Mouse (Mus musculus): Measurements from ENCODE around the gene Pla2g5. TPM values are rescaled to one million over a fixed set of nuclear protein-coding genes. Genes with fewer than 3 reads are reported as not detected.

Gene Pla2g5
- polyA plus RNA-seq, 1 experiment from 2014 or later = 0.32 TPM

Other genes starting within 250 kb of the Pla2g5 start
- 0.04 and 0.28 TPM in 2 replicates for gene Vwa5b1, start 227.6 kb downstream of the Pla2g5 start, polyA plus RNA-seq (2014; fragmentation: Nextera tagmentation; extraction: Ambion mirVana)
- 0.14 TPM in 1 of 2 replicates, not detected in the other for gene Pla2g2c, start 138.7 kb downstream of the Pla2g5 start, polyA plus RNA-seq (2014; fragmentation: Nextera tagmentation; extraction: Ambion mirVana)
- 0.97 and 1.3 TPM in 2 replicates for gene Ubxn10, start 126.3 kb downstream of the Pla2g5 start, polyA plus RNA-seq (2014; fragmentation: Nextera tagmentation; extraction: Ambion mirVana)
- 0.16 and 0.29 TPM in 2 replicates for gene Pla2g2f, start 105.9 kb downstream of the Pla2g5 start, polyA plus RNA-seq (2014; fragmentation: Nextera tagmentation; extraction: Ambion mirVana)
- 0.13 and 0.35 TPM in 2 replicates for gene Pla2g2d, start 87.7 kb downstream of the Pla2g5 start, polyA plus RNA-seq (2014; fragmentation: Nextera tagmentation; extraction: Ambion mirVana)
- gene Gm13030, start 10.5 kb upstream of the Pla2g5 start, polyA plus RNA-seq (2014; fragmentation: Nextera tagmentation; extraction: Ambion mirVana) = not detected in 2 replicates
- not detected in 2 replicates for gene Pla2g2e, start 14.5 kb upstream of the Pla2g5 start, polyA plus RNA-seq (2014; fragmentation: Nextera tagmentation; extraction: Ambion mirVana)
- gene Otud3, start 50.5 kb upstream of the Pla2g5 start, polyA plus RNA-seq (2014; fragmentation: Nextera tagmentation; extraction: Ambion mirVana) = 3.0 and 3.2 TPM in 2 replicates
- 14.2 and 14.8 TPM in 2 replicates for gene Rnf186, start 103.6 kb upstream of the Pla2g5 start, polyA plus RNA-seq (2014; fragmentation: Nextera tagmentation; extraction: Ambion mirVana)
- 6.6 and 6.8 TPM in 2 replicates for gene Tmco4, start 109.4 kb upstream of the Pla2g5 start, polyA plus RNA-seq (2014; fragmentation: Nextera tagmentation; extraction: Ambion mirVana)
- gene Htr6, start 212.1 kb upstream of the Pla2g5 start, polyA plus RNA-seq (2014; fragmentation: Nextera tagmentation; extraction: Ambion mirVana) = not detected in 2 replicates
- 42.9 and 49.7 TPM in 2 replicates for gene Nbl1, start 229.5 kb upstream of the Pla2g5 start, polyA plus RNA-seq (2014; fragmentation: Nextera tagmentation; extraction: Ambion mirVana)

Measured in stomach, embryonic 14.5 days (tissue).